Mouse (Mus musculus) CD4-positive, CD25-positive, alpha-beta regulatory T cell, adult 2 months (primary cell): Measurements from ENCODE around the gene Zc3h7b.

Experiments
- DNase-seq: peaks from one replicate; pipeline ENCODE4 v3.0.0-alpha.2; 2012; ENCODE audit warnings: low read depth, low spot score

The Zc3h7b gene

GRCm38 (mm10) chr15:81792444-81792843 is 47.6 kb downstream of the Zc3h7b start:
- DNase-seq: no peak

- DNase-seq: peak; percentile 37
These were observed 51.4 kb downstream of the Zc3h7b start for GRCm38 (mm10) chr15:81796228-81796627.

DNA sequence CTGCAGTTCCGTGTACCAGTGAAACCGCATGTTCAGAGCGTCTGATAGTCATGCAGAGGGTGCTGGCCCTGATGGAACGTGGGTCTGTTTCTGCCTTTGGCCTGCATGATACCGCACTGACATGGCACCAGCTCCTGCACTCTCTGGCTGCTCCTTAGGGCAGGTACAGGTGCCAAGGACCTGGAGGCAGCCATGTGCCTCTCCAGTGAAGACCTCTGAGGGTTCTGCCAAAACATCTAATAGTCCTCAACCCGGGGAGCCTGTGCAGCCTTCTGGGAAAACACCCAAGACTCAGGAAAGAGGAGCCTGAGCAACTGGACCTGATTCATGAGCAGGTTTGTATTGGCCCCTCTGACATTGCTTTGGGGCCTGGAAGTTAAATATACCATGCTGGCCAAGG is 53.0 kb downstream of the Zc3h7b start:
- DNase-seq: no peak

- DNase-seq: no peak
These were observed 53.6 kb downstream of the Zc3h7b start for GRCm38 (mm10) chr15:81798421-81798820.

GRCm38 (mm10) chr15:81800391-81800790 is 55.5 kb downstream of the Zc3h7b start:
- no peak for DNase-seq

DNA sequence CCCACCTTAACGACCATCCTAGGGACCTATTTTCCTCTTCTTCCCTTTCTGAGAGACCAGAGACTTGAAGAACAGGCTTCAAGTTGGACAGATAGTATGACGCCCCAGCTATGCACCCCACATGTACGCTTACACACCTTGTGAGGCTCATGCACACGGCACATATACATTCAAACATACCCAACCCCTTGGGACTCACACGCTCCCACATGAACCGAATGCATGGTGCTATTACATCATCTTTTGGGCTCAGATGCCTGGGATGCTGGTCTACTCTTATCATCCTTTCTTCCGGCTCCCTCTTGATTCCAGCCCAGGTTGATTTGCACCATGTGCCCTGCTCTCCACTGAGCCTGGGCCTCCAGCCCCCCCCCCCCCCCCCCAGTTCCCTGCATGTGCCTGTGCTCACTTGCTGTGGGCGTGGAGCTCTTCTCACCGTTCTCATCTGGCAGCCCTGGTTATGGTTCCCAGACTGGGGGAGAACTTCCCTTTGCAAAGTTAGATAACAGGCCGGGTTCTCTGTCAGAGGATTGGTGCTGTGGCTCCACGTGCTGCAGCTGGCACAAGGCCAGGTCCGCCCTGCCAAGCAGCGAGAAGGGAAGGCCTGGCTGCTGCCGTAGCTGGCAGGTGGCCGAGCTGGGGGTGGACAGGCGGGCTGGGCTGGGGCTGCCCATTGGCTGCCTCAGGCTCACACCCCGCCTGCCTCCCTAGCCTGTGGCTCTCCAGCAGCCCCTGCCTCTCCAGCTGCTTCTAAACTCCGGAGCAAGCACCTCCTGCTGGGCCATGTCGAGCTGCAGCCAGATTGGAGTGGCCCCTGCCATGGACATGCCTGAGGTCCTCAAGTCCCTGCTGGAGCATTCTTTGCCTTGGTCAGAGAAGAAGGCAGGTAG is 57.4 kb downstream of the Zc3h7b start, which contains the start of gene Tef:
Gene Tef, plus strand, starts transcription at position 421 of the 890 bp plus-strand sequence.
- DNase-seq: peak; percentile 91

- DNase-seq: no peak
These were observed 58.1 kb downstream of the Zc3h7b start for GRCm38 (mm10) chr15:81802941-81803351.

- DNase-seq: no peak
These were observed 58.6 kb downstream of the Zc3h7b start for GRCm38 (mm10) chr15:81803425-81803951.

GRCm38 (mm10) chr15:81804172-81804571 is 59.3 kb downstream of the Zc3h7b start:
- no peak for DNase-seq

DNA sequence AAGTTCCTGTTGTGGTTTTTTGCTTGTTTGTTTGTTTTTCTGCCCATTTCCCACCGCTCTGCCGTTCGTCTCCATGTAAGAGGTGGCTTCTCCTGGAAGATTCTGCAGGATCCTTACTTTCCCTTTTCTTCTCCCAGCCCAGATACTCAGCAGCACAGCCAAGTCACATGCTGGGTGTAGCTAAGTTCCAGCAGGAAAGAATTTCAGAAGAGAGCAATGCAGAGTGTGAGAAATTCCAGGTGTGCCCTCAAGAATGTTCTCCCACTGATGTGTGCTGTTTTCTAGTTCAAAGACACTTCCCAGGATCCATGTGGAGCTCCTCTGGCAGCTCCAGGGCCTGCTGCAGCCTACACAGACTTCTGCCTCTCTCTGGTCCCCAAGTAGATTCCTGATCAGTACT is 60.0 kb downstream of the Zc3h7b start:
- DNase-seq: no peak

- no peak for DNase-seq
These were observed 60.8 kb downstream of the Zc3h7b start for GRCm38 (mm10) chr15:81805624-81806023.

DNA sequence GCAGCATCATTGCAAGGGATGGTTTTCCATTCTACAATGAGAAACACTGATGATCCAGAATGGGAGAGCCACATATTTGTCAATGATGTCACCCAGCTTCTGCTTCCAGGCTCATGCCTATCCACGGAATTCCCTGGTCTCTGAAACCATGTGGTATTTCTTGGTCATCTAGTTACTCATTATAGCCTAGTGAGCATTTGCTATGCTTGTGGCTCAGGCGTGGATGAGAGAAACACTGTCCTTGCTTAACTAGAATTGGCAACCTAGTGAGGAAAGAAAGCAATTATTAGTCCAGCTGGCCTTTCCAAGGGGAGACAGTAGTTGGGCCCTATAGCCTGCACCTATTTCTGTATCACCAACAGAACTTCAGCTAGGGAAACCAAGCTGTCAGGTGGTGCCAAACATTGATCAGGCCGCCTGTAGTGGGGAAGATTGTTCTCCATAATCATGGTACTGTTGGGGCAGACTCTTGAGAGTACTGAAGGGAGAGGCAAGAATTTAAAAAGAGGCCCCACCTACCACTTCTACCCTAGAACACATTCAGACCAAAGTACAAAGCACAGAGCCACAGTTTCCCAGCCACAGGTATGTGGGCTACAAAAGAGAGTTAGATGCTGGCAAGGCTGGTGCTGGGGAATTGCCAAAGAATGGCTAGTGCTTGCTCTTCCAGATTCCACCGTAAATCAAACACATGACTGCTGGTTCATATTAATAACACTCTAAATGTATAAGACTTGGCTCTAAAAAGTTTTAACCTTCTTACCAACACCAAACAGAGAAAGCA is 62.0 kb downstream of the Zc3h7b start:
- DNase-seq: no peak

- no peak for DNase-seq
These were observed 63.9 kb downstream of the Zc3h7b start for GRCm38 (mm10) chr15:81808799-81809198.

DNA sequence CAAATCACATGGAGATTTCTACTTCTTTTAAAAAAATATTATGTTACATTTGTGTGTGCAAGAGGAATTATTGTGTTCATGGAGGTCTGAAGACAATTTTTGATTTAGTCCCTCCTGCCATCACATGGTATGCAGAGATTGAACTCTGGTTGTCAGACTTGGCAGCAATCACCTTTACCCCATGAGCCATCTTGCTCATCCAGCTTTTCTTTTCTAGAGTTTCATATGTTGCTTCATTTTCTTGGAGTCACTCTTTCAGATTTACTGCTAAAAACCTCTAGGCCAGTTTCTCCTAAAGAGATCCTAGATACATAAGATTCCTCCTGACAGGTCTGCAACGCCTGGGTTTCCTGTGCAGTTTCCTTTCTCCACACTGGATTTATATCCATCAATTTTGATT is 64.7 kb downstream of the Zc3h7b start:
- DNase-seq: no peak

DNA sequence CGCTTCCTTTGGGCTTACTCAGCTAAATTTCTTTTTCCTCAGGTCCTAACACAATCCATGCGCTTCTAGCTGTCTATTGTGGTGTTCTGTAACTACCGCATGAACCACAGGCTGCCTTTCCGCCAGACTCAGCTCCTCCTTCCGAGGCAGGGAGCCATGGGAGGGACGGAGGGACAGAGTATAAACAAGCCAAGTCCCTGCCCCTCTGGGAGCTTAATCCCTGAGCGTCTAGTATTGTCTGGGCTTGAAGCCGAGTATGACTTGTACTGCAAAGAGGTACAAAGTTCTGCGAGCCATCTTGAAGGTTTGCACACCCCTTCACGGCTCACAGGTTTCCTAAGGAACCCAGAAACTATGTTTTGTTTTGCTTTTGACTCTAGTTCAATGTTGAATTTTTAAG is 65.3 kb downstream of the Zc3h7b start:
- DNase-seq: peak; percentile 62

GRCm38 (mm10) chr15:81810671-81811598 is 66.1 kb downstream of the Zc3h7b start:
- peak; percentile 99 for DNase-seq

DNA sequence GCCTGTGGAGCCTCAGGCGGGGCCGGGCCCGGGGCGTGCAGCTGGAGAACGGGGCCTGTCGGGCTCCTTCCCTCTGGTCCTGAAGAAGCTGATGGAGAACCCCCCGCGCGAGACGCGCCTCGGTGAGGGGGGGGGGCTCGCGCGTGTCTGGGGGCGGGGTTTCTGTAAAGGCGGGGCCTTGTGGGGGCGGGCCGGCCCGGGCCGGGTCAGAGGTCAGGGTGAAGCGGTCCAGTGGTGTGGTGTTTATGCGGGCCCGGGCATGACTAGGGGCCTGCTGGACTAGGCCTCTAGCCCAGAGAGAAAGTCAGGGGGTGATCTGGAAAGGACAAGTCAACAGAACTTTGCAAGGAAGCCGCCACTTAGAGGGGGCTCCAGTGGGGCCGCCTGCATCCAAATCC is 66.7 kb downstream of the Zc3h7b start:
- no peak for DNase-seq

GRCm38 (mm10) chr15:81812287-81812686 is 67.4 kb downstream of the Zc3h7b start:
- DNase-seq: no peak

- DNase-seq: no peak
These were observed 68.1 kb downstream of the Zc3h7b start for GRCm38 (mm10) chr15:81812696-81813631.
